Mouse (Mus musculus): ENCODE measurements around the gene Dact3.

The Dact3 gene

GRCm38 (mm10) chr7:16918670-16919069, 43.6 kb downstream of the Dact3 start:
- DNase-seq: no peak

- peak; percentile 68 for DNase-seq
Measured at GRCm38 (mm10) chr7:16919395-16920149, 44.5 kb downstream of the Dact3 start.

GRCm38 (mm10) chr7:16920150-16920579, 45.0 kb downstream of the Dact3 start:
- DNase-seq: peak; percentile 59

- peak; percentile 72 for DNase-seq
Measured at GRCm38 (mm10) chr7:16920818-16921791, 46.0 kb downstream of the Dact3 start.

- peak; percentile 69 for DNase-seq
Measured at GRCm38 (mm10) chr7:16921881-16922335, 46.8 kb downstream of the Dact3 start.

- DNase-seq: peak; percentile 81
Measured at GRCm38 (mm10) chr7:16922360-16922973, 47.4 kb downstream of the Dact3 start.

GRCm38 (mm10) chr7:16923283-16924036, 48.3 kb downstream of the Dact3 start:
- DNase-seq: peak; percentile 86

- peak; percentile 100 for DNase-seq
Measured at GRCm38 (mm10) chr7:16924037-16924834, 49.1 kb downstream of the Dact3 start, which contains the start of gene Calm3. Gene Calm3, minus strand, starts transcription at chr7:16924114.

GRCm38 (mm10) chr7:16928341-16928740, 53.2 kb downstream of the Dact3 start:
- no peak for DNase-seq

GRCm38 (mm10) chr7:16930850-16931249, 55.7 kb downstream of the Dact3 start:
- peak; percentile 75 for DNase-seq

GRCm38 (mm10) chr7:16931968-16932627, 57.0 kb downstream of the Dact3 start:
- peak; percentile 85 for DNase-seq

GRCm38 (mm10) chr7:16932704-16933577, 57.8 kb downstream of the Dact3 start:
- peak; percentile 71 for DNase-seq

Measured in cerebellum, adult 11-12 months (tissue).